Mouse (Mus musculus): ENCODE results near the gene Tab1. TPM values are rescaled to one million over a fixed set of nuclear protein-coding genes. Genes with fewer than 3 reads are reported as not detected.

Tab1 gene
- total and polyA plus RNA-seq, 3 experiments = 11.6 to 17.7 (median 12.0) TPM

GRCm38 (mm10) chr15:80140878-80141277 is 8.0 kb downstream of the Tab1 start:
- dilution Hi-C loops (cut with MboI; ENCODE audit: extremely low pct_ligation_motif_present, extremely low pct_unique_long_range_greater_than_20kb, low sequenced_read_pairs) = no loop called here
- in situ Hi-C loops (cut with MboI; ENCODE audit: low pct_ligation_motif_present, low pct_unique_long_range_greater_than_20kb, low sequenced_read_pairs) = no loop called here
- no peak overlapping the region for H3K4me2 ChIP-seq (ENCODE audit: insufficient read depth, low read depth, poor library complexity, severe bottlenecking)
- no peak overlapping the region for H3K4me3 ChIP-seq (replicated peaks in 1 of 3; ENCODE audit: low read depth in 2 of 3, low read length in 2 of 3, poor library complexity in 1 of 3)
- no peak for TF ChIP-seq TBP (conservative IDR thresholded peaks at IDR 0.05; ENCODE audit: low read depth, low read length)
- TF ChIP-seq ETS1 (conservative IDR thresholded peaks at IDR 0.05; ENCODE audit: low read depth, low read length) = no peak
- TF ChIP-seq RCOR1 (conservative IDR thresholded peaks at IDR 0.05; ENCODE audit: low read depth, low read length) = no peak
- TF ChIP-seq ZMIZ1 (IDR thresholded peaks at IDR 0.05; ENCODE audit: low read depth, low read length) = no peak
- no peak for TF ChIP-seq CHD1 (IDR thresholded peaks at IDR 0.05; ENCODE audit: low read depth, low read length)
- no peak for TF ChIP-seq NRF1 (IDR thresholded peaks at IDR 0.05; ENCODE audit: low read depth, low read length)
- no peak for TF ChIP-seq MYC (IDR thresholded peaks at IDR 0.05; ENCODE audit: low read depth, low read length)
- no peak for TF ChIP-seq CHD2 (IDR thresholded peaks at IDR 0.05; ENCODE audit: low read length)
- TF ChIP-seq HCFC1 (IDR thresholded peaks at IDR 0.05; ENCODE audit: low read depth, low read length) = no peak
- TF ChIP-seq BHLHE40 (IDR thresholded peaks at IDR 0.05; ENCODE audit: low read depth, low read length) = no peak
- no peak for TF ChIP-seq TCF12 (IDR thresholded peaks at IDR 0.05; ENCODE audit: low read depth, low read length)
- TF ChIP-seq MEF2A (IDR thresholded peaks at IDR 0.05; ENCODE audit: borderline replicate concordance, low read depth, low read length) = no peak
- TF ChIP-seq MXI1 (IDR thresholded peaks at IDR 0.05; ENCODE audit: low read depth, low read length) = no peak
- TF ChIP-seq USF2 (conservative IDR thresholded peaks at IDR 0.05; ENCODE audit: low read depth, low read length) = no peak
- TF ChIP-seq SIN3A (IDR thresholded peaks at IDR 0.05; ENCODE audit: low read length) = no peak
- no peak overlapping the region for H3K27ac ChIP-seq (ENCODE audit: insufficient read depth, low read depth)
- no peak overlapping the region for H3K9ac ChIP-seq (ENCODE audit: insufficient read depth, low read depth)
- peaks cover 6% of the 10 kb centered on the region; the same call in 1 of the 2 replicates for H3K79me2 ChIP-seq (replicated peaks; ENCODE audit: control insufficient read depth, extremely low read depth, insufficient read depth, poor library complexity, severe bottlenecking)
- H3K4me1 ChIP-seq (ENCODE audit: control insufficient read depth in 1 of 2, insufficient read depth in 2 of 2) = peaks cover 0 to 59% of the 10 kb centered on the region in 2 experiments; a peak in 2 of 4 replicates
- H3K9me3 ChIP-seq (replicated peaks; ENCODE audit: low read length) = peaks cover 3% of the 10 kb centered on the region
- no peak for DNase-seq (ENCODE audit: extremely low read depth)
- H3K27me3 ChIP-seq (replicated peaks) = no peaks in the 10 kb centered on the region
- peaks cover 10 to 92% of the 10 kb centered on the region in 2 experiments for H3K36me3 ChIP-seq (replicated peaks in 1 of 2; ENCODE audit: control insufficient read depth in 1 of 2, insufficient read depth in 1 of 2, low read length in 1 of 2)

- H3K4me3 ChIP-seq (replicated peaks in 1 of 3; ENCODE audit: low read depth in 2 of 3, low read length in 2 of 3, poor library complexity in 1 of 3) = no peak overlapping the region
- peaks cover 3% of the 10 kb centered on the region for H3K9me3 ChIP-seq (replicated peaks; ENCODE audit: low read length)
- H3K27me3 ChIP-seq (replicated peaks) = no peaks in the 10 kb centered on the region
- dilution Hi-C loops (cut with MboI; ENCODE audit: extremely low pct_ligation_motif_present, extremely low pct_unique_long_range_greater_than_20kb, low sequenced_read_pairs) (no loop called here), in situ Hi-C loops (cut with MboI; ENCODE audit: low pct_ligation_motif_present, low pct_unique_long_range_greater_than_20kb, low sequenced_read_pairs) (no loop called here)
- H3K79me2 ChIP-seq (replicated peaks; ENCODE audit: control insufficient read depth, extremely low read depth, insufficient read depth, poor library complexity, severe bottlenecking) = peaks cover 2% of the 10 kb centered on the region; the same call in 1 of the 2 replicates
- H3K4me2 ChIP-seq (ENCODE audit: insufficient read depth, low read depth, poor library complexity, severe bottlenecking) = no peak overlapping the region
- peaks cover 0 to 52% of the 10 kb centered on the region in 2 experiments; a peak in 2 of 4 replicates for H3K4me1 ChIP-seq (ENCODE audit: control insufficient read depth in 1 of 2, insufficient read depth in 2 of 2)
- peak; percentile 24 for DNase-seq (ENCODE audit: extremely low read depth)
- H3K9ac ChIP-seq (ENCODE audit: insufficient read depth, low read depth) = no peak overlapping the region
- TF ChIP-seq MEF2A (IDR thresholded peaks at IDR 0.05; ENCODE audit: borderline replicate concordance, low read depth, low read length) (no peak), UBTF (IDR thresholded peaks at IDR 0.05; ENCODE audit: low read depth, low read length) (no peak), CTCF (conservative IDR thresholded peaks at IDR 0.05 in 1 of 2, IDR thresholded peaks at IDR 0.05 in 1 of 2; ENCODE audit: low read depth in 2 of 2, low read length in 2 of 2) (peak; percentile 30 to 33; a peak in 3 of 4 replicates), PAX5 (IDR thresholded peaks at IDR 0.05; ENCODE audit: low read length) (no peak)
- peaks cover 7 to 87% of the 10 kb centered on the region in 2 experiments for H3K36me3 ChIP-seq (replicated peaks in 1 of 2; ENCODE audit: control insufficient read depth in 1 of 2, insufficient read depth in 1 of 2, low read length in 1 of 2)
- H3K27ac ChIP-seq (ENCODE audit: insufficient read depth, low read depth) = no peak overlapping the region
Observed at GRCm38 (mm10) chr15:80142130-80142529, 9.2 kb downstream of the Tab1 start.

Data from CH12.LX (cell line).